Mouse (Mus musculus) forebrain, embryonic 14.5 days (tissue): ENCODE data around the gene Usp21. TPM values are rescaled to one million over a fixed set of nuclear protein-coding genes. Genes with fewer than 3 reads are reported as not detected.
A peak's percentile ranks its signal among the peaks of the same experiment; 100 is the strongest.
"Not testable (repeated sequence)": the region's sequence is repeated elsewhere in the genome, so short reads cannot be mapped to it uniquely, and the experiment has no call there.

Experiments used
- ATAC-seq: fragments of 200-750 bp; cut with Nextera tagmentation; 2 replicates; pipeline ENCODE4 v1.8.0; 2017; ENCODE audit warnings: mild to moderate bottlenecking, moderate library complexity
- DNase-seq: peaks from one replicate; pipeline ENCODE4 v3.0.0-alpha.2; 2015; ENCODE audit warnings: low spot score
- H3K27ac ChIP-seq: fragments of 300-500 bp; sonication (generic); 2 replicates; pipeline ENCODE4 v1.5.1; 2014; ENCODE audit warnings: low read depth, mild to moderate bottlenecking, control low read depth, low read length, moderate library complexity
- H3K27me3 ChIP-seq: fragments of 300-500 bp; sonication (generic); replicated peaks from 2 replicates; pipeline ENCODE4 v1.6.1; 2014; ENCODE audit warnings: low read length, control low read depth, mixed read lengths; ENCODE audit not compliant: control insufficient read depth, insufficient read depth
- H3K36me3 ChIP-seq: fragments of 300-500 bp; sonication (generic); 2 replicates; pipeline ENCODE4 v1.6.1; 2014; ENCODE audit warnings: low read length, control low read depth; ENCODE audit not compliant: control insufficient read depth, insufficient read depth
- H3K4me1 ChIP-seq: fragments of 300-500 bp; sonication (generic); 2 replicates; pipeline ENCODE4 v1.6.1; 2014; ENCODE audit warnings: antibody characterized with exemption, low read length, control low read depth; ENCODE audit not compliant: control insufficient read depth, insufficient read depth
- H3K4me2 ChIP-seq: fragments of 300-500 bp; sonication (generic); 2 replicates; pipeline ENCODE4 v1.6.1; 2014; ENCODE audit warnings: mild to moderate bottlenecking, control low read depth, low read length
- H3K4me3 ChIP-seq: fragments of 300-500 bp; sonication (generic); 2 replicates; pipeline ENCODE4 v1.5.1; 2014; ENCODE audit warnings: low read depth, low read length, control low read depth
- H3K9ac ChIP-seq: fragments of 300-500 bp; sonication (generic); 2 replicates; pipeline ENCODE4 v1.6.1; 2014; ENCODE audit warnings: mild to moderate bottlenecking, low read length, control low read depth, moderate library complexity
- H3K9me3 ChIP-seq: fragments of 300-500 bp; sonication (generic); replicated peaks from 2 replicates; pipeline ENCODE4 v1.6.1; 2016; ENCODE audit warnings: low read length, control low read depth, mixed read lengths; ENCODE audit not compliant: control insufficient read depth
- WGBS: fragments of 180-500 bp; shearing (Covaris S2); extraction: QIAGEN DNeasy Blood & Tissue Kit; methylation state at CpG from one replicate; pipeline ENCODE4 v1.1.7; 2014; 5-methylcytosine and 5-hydroxymethylcytosine counted together
- polyA plus RNA-seq: library from polyadenylated mRNA; unstranded; fragments of >200 nt; fragmentation: Nextera tagmentation; extraction: Ambion mirVana; gene quantifications from 2 replicates; pipeline ENCODE4 v1.2.1, GENCODE M21; 2014

Gene Usp21
- polyA plus RNA-seq, 1 experiment from 2014 or later = 89.9 TPM

- Histone ChIP-seq H3K36me3 (peaks cover 23% of the 10 kb centered on the region), H3K27me3 (no peaks in the 10 kb centered on the region), H3K4me3 (peak overlapping the region; percentile 73), H3K9ac (peak overlapping the region; percentile 91), H3K4me1 (peaks cover 29% of the 10 kb centered on the region), H3K4me2 (peak overlapping the region; percentile 88), H3K9me3 (no peaks in the 10 kb centered on the region), H3K27ac (peak overlapping the region; percentile 78)
- DNase-seq (peak; percentile 100), ATAC-seq (peak; percentile 93)
- WGBS = under 1% methylated on average over 41 of the region's 41 CpGs
Observed at GRCm38 (mm10) chr1:171246709-171247452, 40.9 kb downstream of the Usp21 start.

DNA sequence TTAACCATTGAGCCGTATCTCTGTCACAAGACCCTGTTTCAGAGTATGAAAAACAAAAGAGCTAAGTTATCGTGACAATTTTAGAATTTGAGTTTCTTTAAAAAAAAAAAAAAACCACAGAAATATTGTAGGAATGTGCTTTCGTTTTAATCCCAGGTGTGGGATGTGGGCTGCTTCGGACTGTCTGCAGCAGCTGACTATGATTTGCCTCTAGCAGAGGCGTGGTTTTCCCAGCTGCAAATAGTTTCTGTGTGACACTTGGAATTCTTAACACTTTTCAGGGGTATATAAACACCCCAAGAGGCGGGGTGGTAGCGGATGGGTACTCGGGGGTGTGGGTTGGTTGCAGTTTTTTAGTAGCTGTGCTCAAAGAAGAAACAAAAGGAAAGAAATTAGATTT is 42.4 kb downstream of the Usp21 start:
- H3K4me1 ChIP-seq = peaks cover 16% of the 10 kb centered on the region
- H3K4me2 ChIP-seq = no peak overlapping the region
- H3K9me3 ChIP-seq = no peaks in the 10 kb centered on the region
- WGBS = 93% methylated on average over 8 of the region's 8 CpGs
- H3K27ac ChIP-seq = no peak overlapping the region
- peaks cover 38% of the 10 kb centered on the region for H3K36me3 ChIP-seq
- DNase-seq (no peak), ATAC-seq (no peak)
- no peak overlapping the region for H3K4me3 ChIP-seq
- no peak overlapping the region for H3K9ac ChIP-seq
- H3K27me3 ChIP-seq = no peaks in the 10 kb centered on the region

GRCm38 (mm10) chr1:171241952-171242351 is 45.8 kb downstream of the Usp21 start:
- not testable (repeated sequence) for H3K4me1 ChIP-seq, H3K9me3 ChIP-seq, H3K27me3 ChIP-seq, H3K4me3 ChIP-seq, H3K9ac ChIP-seq, DNase-seq, H3K27ac ChIP-seq, H3K4me2 ChIP-seq, ATAC-seq
- WGBS = 83% methylated on average over 12 of the region's 12 CpGs
- H3K36me3 ChIP-seq = peaks cover 71% of the 10 kb centered on the region

DNA sequence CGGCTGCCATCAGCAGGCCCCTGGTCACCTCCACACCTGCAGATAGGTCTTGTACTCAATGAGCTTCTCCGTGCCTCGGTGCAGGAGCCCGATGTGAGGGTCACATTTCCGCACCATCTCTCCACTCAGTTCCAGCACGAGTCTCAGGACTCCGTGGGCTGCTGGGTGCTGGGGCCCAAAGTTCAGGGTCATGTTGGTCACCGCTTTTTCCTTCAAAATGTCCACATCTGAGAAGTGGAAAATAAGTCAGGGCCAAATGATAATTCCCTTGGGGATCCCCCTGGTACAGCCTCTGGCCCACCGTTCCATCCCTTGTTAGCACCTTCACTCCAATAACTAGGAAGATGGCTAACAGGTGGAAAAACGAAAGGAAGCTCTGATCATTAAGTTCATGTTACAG is 46.9 kb downstream of the Usp21 start:
- H3K4me3 ChIP-seq = no peak overlapping the region
- H3K9ac ChIP-seq = no peak overlapping the region
- no peaks in the 10 kb centered on the region for H3K9me3 ChIP-seq
- H3K4me1 ChIP-seq = peaks cover under 1% of the 10 kb centered on the region; the same call in 1 of the 2 replicates
- H3K36me3 ChIP-seq = peaks cover 80% of the 10 kb centered on the region
- no peak for ATAC-seq
- 93% methylated on average over 10 of the region's 10 CpGs for WGBS
- no peak for DNase-seq
- no peaks in the 10 kb centered on the region for H3K27me3 ChIP-seq
- H3K4me2 ChIP-seq = no peak overlapping the region
- no peak overlapping the region for H3K27ac ChIP-seq

GRCm38 (mm10) chr1:171239992-171240744 is 47.6 kb downstream of the Usp21 start:
- Histone ChIP-seq H3K4me3 (no peak overlapping the region), H3K4me2 (no peak overlapping the region), H3K4me1 (no peaks in the 10 kb centered on the region), H3K27ac (no peak overlapping the region), H3K9me3 (no peaks in the 10 kb centered on the region), H3K9ac (no peak overlapping the region), H3K27me3 (no peaks in the 10 kb centered on the region), H3K36me3 (peaks cover 86% of the 10 kb centered on the region)
- DNase-seq (no peak), ATAC-seq (no peak)
- WGBS = 84% methylated on average over 15 of the region's 15 CpGs

GRCm38 (mm10) chr1:171238463-171238862 is 49.3 kb downstream of the Usp21 start:
- H3K36me3 ChIP-seq = peaks cover 95% of the 10 kb centered on the region
- 77% methylated on average over 14 of the region's 14 CpGs for WGBS
- ATAC-seq = 0 out of 2 replicates have a peak, but pooled peaks have one; percentile 52

DNA sequence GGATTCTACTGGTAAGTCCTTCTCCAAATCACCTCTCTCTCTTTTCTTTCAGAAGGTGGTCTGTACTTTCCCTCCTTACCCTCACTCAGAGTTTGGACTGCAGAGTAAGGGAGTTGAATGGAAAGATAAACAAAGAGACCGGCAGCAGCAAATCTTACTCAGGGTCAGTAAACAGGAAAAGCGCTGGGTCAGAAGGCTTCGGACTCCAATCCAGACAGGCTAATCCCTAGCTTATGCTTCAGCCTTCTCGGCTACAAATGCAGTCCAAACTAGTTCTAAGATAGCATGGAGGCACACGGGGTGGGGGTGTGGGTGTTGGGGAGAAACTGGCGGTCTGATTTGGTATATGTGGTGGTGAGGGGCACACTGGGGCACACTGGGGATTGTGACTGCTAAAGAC is 50.4 kb downstream of the Usp21 start:
- H3K9ac ChIP-seq = no peak overlapping the region
- ATAC-seq = no peak
- no peak overlapping the region for H3K4me3 ChIP-seq
- H3K9me3 ChIP-seq = no peaks in the 10 kb centered on the region
- no peak overlapping the region for H3K4me2 ChIP-seq
- 87% methylated on average over 6 of the region's 6 CpGs for WGBS
- H3K36me3 ChIP-seq = peaks cover 85% of the 10 kb centered on the region
- no peak overlapping the region for H3K27ac ChIP-seq
- H3K4me1 ChIP-seq = no peaks in the 10 kb centered on the region
- H3K27me3 ChIP-seq = no peaks in the 10 kb centered on the region
- DNase-seq = no peak

More at GRCm38 (mm10) chr1:171238463-171238862, 49.3 kb downstream of the Usp21 start:
- DNase-seq = peak; percentile 46
- Histone ChIP-seq H3K9me3 (no peaks in the 10 kb centered on the region), H3K9ac (no peak overlapping the region), H3K4me1 (no peaks in the 10 kb centered on the region), H3K4me2 (no peak overlapping the region), H3K27me3 (no peaks in the 10 kb centered on the region), H3K4me3 (no peak overlapping the region), H3K27ac (no peak overlapping the region)

DNA sequence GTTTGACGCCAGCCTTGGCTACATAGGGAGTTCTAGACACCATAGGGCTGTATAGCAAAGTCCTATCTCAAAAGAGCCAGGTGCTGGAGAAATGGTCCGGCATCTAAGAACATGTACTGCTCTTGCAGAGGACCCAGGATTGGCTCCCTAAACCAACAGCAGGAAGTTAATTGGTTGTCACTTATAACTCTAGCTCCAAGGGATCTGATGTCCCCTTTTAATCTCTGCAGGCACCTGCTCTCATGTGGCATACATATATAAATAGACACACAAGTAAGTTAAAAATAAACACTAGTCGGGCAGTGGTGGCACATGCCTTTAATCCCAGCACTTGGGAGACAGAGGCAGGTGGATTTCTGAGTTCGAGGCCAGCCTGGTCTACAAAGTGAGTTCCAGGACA is 52.0 kb downstream of the Usp21 start:
- Histone ChIP-seq H3K9ac (no peak overlapping the region), H3K4me3 (no peak overlapping the region), H3K4me1 (no peaks in the 10 kb centered on the region), H3K9me3 (no peaks in the 10 kb centered on the region), H3K27me3 (no peaks in the 10 kb centered on the region), H3K4me2 (no peak overlapping the region), H3K36me3 (peaks cover 70% of the 10 kb centered on the region), H3K27ac (no peak overlapping the region)
- 91% methylated on average over 4 of the region's 4 CpGs for WGBS
- ATAC-seq (no peak), DNase-seq (no peak)

- H3K4me2 ChIP-seq = no peak overlapping the region
- no peaks in the 10 kb centered on the region for H3K4me1 ChIP-seq
- H3K27ac ChIP-seq = no peak overlapping the region
- WGBS = 97% methylated on average over 4 of the region's 4 CpGs
- peaks cover 57% of the 10 kb centered on the region for H3K36me3 ChIP-seq
- H3K27me3 ChIP-seq = no peaks in the 10 kb centered on the region
- no peaks in the 10 kb centered on the region for H3K9me3 ChIP-seq
- ATAC-seq (no peak), DNase-seq (no peak)
- no peak overlapping the region for H3K4me3 ChIP-seq
- H3K9ac ChIP-seq = no peak overlapping the region
Observed at GRCm38 (mm10) chr1:171234538-171234937, 53.3 kb downstream of the Usp21 start.
